Mouse (Mus musculus): ENCODE measurements around the gene Map2k6. TPM values are rescaled to one million over a fixed set of nuclear protein-coding genes. Genes with fewer than 3 reads are reported as not detected.
"Not testable (repeated sequence)": the region's sequence is repeated elsewhere in the genome, so short reads cannot be mapped to it uniquely, and the experiment has no call there.

Gene Map2k6
- 10 to 100 TPM; 24.7 to 31.1 TPM for total RNA-seq (2021)

GRCm38 (mm10) chr11:110398553-110399239 lies at the start of gene Map2k6:
Gene Map2k6 (plus strand): TSS chr11:110399122.
- intact Hi-C loops (cut with DNase I) = no loop called here
- peak; percentile 87 to 88 for DNase-seq (ENCODE audit: low spot score in 2 of 2)

- intact Hi-C loops (cut with DNase I) = loop anchor here (10.0 kb wide), 1 partner anchor 1171 kb away; no protein-coding TSS in a partner anchor
- peak in 1 of 2 experiments; percentile 24 for DNase-seq (ENCODE audit: low spot score in 2 of 2)
These were observed 44.7 kb upstream of the Map2k6 start for GRCm38 (mm10) chr11:110354261-110354660.

- not testable (repeated sequence) for DNase-seq (ENCODE audit: low spot score in 2 of 2)
- intact Hi-C loops (cut with DNase I) = loop anchor here (10.0 kb wide), 1 partner anchor 1170 kb away; no protein-coding TSS in a partner anchor
These were observed 43.8 kb upstream of the Map2k6 start for GRCm38 (mm10) chr11:110355131-110355530.

- peak; percentile 23 to 50 for DNase-seq (ENCODE audit: low spot score in 2 of 2)
- intact Hi-C loops (cut with DNase I) = loop anchor here (10.0 kb wide), 1 partner anchor 1167 kb away; no protein-coding TSS in a partner anchor
These were observed 41.0 kb upstream of the Map2k6 start for GRCm38 (mm10) chr11:110357756-110358551.

- intact Hi-C loops (cut with DNase I) = loop anchor here (10.0 kb wide), 1 partner anchor 130 kb away; no protein-coding TSS in a partner anchor
- DNase-seq (ENCODE audit: low spot score in 2 of 2) = no peak
These were observed 33.9 kb upstream of the Map2k6 start for GRCm38 (mm10) chr11:110365016-110365415.

GRCm38 (mm10) chr11:110366902-110367301 lies 32.0 kb upstream of the Map2k6 start:
- intact Hi-C loops (cut with DNase I) = loop anchor here (10.0 kb wide), 1 partner anchor 128 kb away; no protein-coding TSS in a partner anchor
- DNase-seq (ENCODE audit: low spot score in 2 of 2) = no peak

GRCm38 (mm10) chr11:110367638-110368037 lies 31.3 kb upstream of the Map2k6 start:
- intact Hi-C loops (cut with DNase I) = loop anchor here (10.0 kb wide), 1 partner anchor 127 kb away; no protein-coding TSS in a partner anchor
- DNase-seq (ENCODE audit: low spot score in 2 of 2) = no peak

GRCm38 (mm10) chr11:110369312-110370019 lies 29.5 kb upstream of the Map2k6 start:
- no peak for DNase-seq (ENCODE audit: low spot score in 2 of 2)
- intact Hi-C loops (cut with DNase I) = loop anchor here (10.0 kb wide), 1 partner anchor 125 kb away; no protein-coding TSS in a partner anchor

- intact Hi-C loops (cut with DNase I) = no loop called here
These were observed 27.1 kb upstream of the Map2k6 start for GRCm38 (mm10) chr11:110371827-110372226.

GRCm38 (mm10) chr11:110372266-110372954 lies 26.5 kb upstream of the Map2k6 start:
- no peak for DNase-seq (ENCODE audit: low spot score in 2 of 2)
- intact Hi-C loops (cut with DNase I) = no loop called here

More at GRCm38 (mm10) chr11:110371827-110372226, 27.1 kb upstream of the Map2k6 start:
- DNase-seq (ENCODE audit: low spot score in 2 of 2) = no peak

- intact Hi-C loops (cut with DNase I) = no loop called here
- DNase-seq (ENCODE audit: low spot score in 2 of 2) = no peak
These were observed 24.9 kb upstream of the Map2k6 start for GRCm38 (mm10) chr11:110374036-110374435.

- intact Hi-C loops (cut with DNase I) = no loop called here
- DNase-seq (ENCODE audit: low spot score in 2 of 2) = peak; percentile 38 to 53
These were observed 19.1 kb upstream of the Map2k6 start for GRCm38 (mm10) chr11:110379661-110380309.

GRCm38 (mm10) chr11:110380310-110380668 lies 18.6 kb upstream of the Map2k6 start:
- intact Hi-C loops (cut with DNase I) = no loop called here

GRCm38 (mm10) chr11:110385487-110385886 lies 13.4 kb upstream of the Map2k6 start:
- no peak for DNase-seq (ENCODE audit: low spot score in 2 of 2)
- intact Hi-C loops (cut with DNase I) = no loop called here

More at GRCm38 (mm10) chr11:110380310-110380668, 18.6 kb upstream of the Map2k6 start:
- no peak for DNase-seq (ENCODE audit: low spot score in 2 of 2)

GRCm38 (mm10) chr11:110392763-110393162 lies 6.2 kb upstream of the Map2k6 start:
- no peak for DNase-seq (ENCODE audit: low spot score in 2 of 2)
- intact Hi-C loops (cut with DNase I) = no loop called here

GRCm38 (mm10) chr11:110394788-110395452 lies 4.0 kb upstream of the Map2k6 start:
- intact Hi-C loops (cut with DNase I) = no loop called here
- no peak for DNase-seq (ENCODE audit: low spot score in 2 of 2)

GRCm38 (mm10) chr11:110396085-110396484 lies 2.8 kb upstream of the Map2k6 start:
- intact Hi-C loops (cut with DNase I) = no loop called here
- DNase-seq (ENCODE audit: low spot score in 2 of 2) = no peak

All from left cerebral cortex, postnatal 36 days (tissue).